Mouse (Mus musculus) cortical plate, adult 2 months (tissue): Measurements from ENCODE around the gene Krt78.

Experiments
- CTCF ChIP-seq: fragments of 200-500 bp; IDR thresholded peaks from 2 replicates; pipeline ENCODE4 v1.5.1; 2011; ENCODE audit warnings: mild to moderate bottlenecking, control low read depth, low read length; ENCODE audit not compliant: insufficient read depth; ENCODE audit errors: extremely low read depth
- POLR2A ChIP-seq: fragments of 200-500 bp; IDR thresholded peaks from 2 replicates; pipeline ENCODE4 v1.6.1; 2011; ENCODE audit warnings: mild to moderate bottlenecking, low read length, control low read depth; ENCODE audit not compliant: insufficient read depth; ENCODE audit errors: extremely low read depth

DNA sequence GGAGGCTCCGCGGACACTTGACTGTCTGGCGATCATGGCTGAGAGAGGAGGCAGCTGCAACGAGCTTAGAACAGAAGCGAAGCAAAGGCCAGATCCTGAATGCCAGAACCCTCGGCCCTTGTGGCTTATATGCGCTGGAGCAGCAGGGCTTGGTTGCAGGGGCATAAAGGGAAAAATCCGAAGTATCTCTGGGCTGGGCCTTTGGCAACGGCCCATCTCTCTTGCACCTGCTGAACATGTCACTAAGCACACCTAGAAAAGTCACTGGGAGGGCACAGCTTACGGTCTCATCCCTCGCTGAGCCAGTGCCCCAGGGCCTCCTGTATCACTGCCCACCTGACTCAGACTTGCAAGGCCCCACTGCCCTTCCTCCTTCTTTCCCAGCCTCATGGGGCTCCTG is 29.5 kb downstream of the Krt78 start, which contains the start of gene Krt4:
- no peak for TF ChIP-seq CTCF
- no peak for TF ChIP-seq POLR2A
